9 mouse cellular contexts compared by ENCODE assay signal in the genomic region with DNA sequence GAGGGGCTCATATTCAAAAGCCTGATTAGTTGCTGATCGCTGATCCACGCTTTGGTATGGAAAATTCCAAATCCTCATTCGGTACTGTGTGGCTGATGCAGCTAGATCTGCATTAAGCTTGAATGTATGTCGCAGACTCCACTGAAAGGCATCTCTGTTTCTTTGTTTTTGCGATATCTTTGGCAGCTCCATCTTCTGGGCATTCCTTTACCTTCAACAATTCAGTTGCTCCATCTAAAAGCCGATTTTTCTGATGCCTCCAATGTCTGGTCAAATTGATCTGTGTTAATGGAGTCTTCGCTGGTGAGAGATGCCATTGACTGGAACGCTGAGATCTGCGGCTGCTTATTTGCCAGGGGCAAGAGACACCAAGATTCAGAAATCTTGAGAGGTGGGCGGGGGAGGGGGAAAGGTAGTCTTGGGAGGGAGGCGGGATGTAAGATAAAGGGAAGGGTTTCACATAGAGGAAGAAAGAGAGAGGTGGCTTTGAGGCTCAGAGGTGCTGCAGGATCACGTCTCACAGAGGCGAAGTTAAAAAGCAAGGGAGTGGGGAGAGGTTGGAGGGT. TPM values are rescaled to one million over a fixed set of nuclear protein-coding genes. Genes with fewer than 3 reads are reported as not detected.
DNase-seq lines count a peak whose midpoint lies in the region; ATAC-seq lines count a peak whose summit lies in the region.
"Had no signal": no experiment of that assay in that cellular context is flagged by ENCODE, and none has a peak within 500 bp of the region (broad histone marks: within the 10 kb centered on the region; RNA-seq: fewer than 3 reads in every experiment).

No protein-coding gene starts in this region.

- H3K4me2 ChIP-seq in midbrain, embryonic 13.5 days (replicated peaks), result peak overlapping the region; percentile 90
- no peak overlapping the region for H3K4me2 ChIP-seq in liver, embryonic 11.5 days

- ATAC-seq in cerebellum, adult (ENCODE audit: insufficient number of reproducible peaks, low FRiP score, low TSS enrichment), result no peak
- ATAC-seq in midbrain, embryonic 13.5 days, result no peak
- no peak for ATAC-seq in liver, embryonic 11.5 days (replicated peaks; ENCODE audit: low FRiP score)

- 9% methylated on average over 13 of the region's 13 CpGs for WGBS in embryonic facial prominence, embryonic 10.5 days
- WGBS in midbrain, embryonic 13.5 days, result 4% methylated on average over 13 of the region's 13 CpGs
- whole genome bisulfite sequencing in liver, embryonic 11.5 days, result 19% methylated on average over 13 of the region's 13 CpGs

- peaks cover 75% of the 10 kb centered on the region for H3K27me3 ChIP-seq in embryonic facial prominence, embryonic 10.5 days (replicated peaks; ENCODE audit: low read depth, poor library complexity, severe bottlenecking)
- no peaks in the 10 kb centered on the region for H3K27me3 ChIP-seq in midbrain, embryonic 13.5 days
- H3K27me3 ChIP-seq in liver, embryonic 11.5 days (replicated peaks; ENCODE audit: control insufficient read depth, insufficient read depth, low read length), result peaks cover 40% of the 10 kb centered on the region

- no peaks in the 10 kb centered on the region for H3K36me3 ChIP-seq in embryonic facial prominence, embryonic 10.5 days (replicated peaks)
- H3K36me3 ChIP-seq in midbrain, embryonic 13.5 days, result no peaks in the 10 kb centered on the region
- no peaks in the 10 kb centered on the region for H3K36me3 ChIP-seq in liver, embryonic 11.5 days (ENCODE audit: control insufficient read depth, insufficient read depth, low read length)

- no peaks in the 10 kb centered on the region for H3K9me3 ChIP-seq in embryonic facial prominence, embryonic 10.5 days
- no peaks in the 10 kb centered on the region for H3K9me3 ChIP-seq in midbrain, embryonic 13.5 days
- H3K9me3 ChIP-seq in liver, embryonic 11.5 days (ENCODE audit: control insufficient read depth, low read length), result no peaks in the 10 kb centered on the region

- no peak overlapping the region for H3K27ac ChIP-seq in embryonic facial prominence, embryonic 10.5 days (replicated peaks)
- H3K27ac ChIP-seq in midbrain, embryonic 13.5 days, result peak overlapping the region; percentile 94
- no peak overlapping the region for H3K27ac ChIP-seq in liver, embryonic 11.5 days (ENCODE audit: low read depth, low read length)

- DNase-seq in cerebellum, adult 11 months, result peak; percentile 27
- peak; percentile 22 for DNase-seq in embryonic facial prominence, embryonic 10.5 days (ENCODE audit: low spot score)
- peak; percentile 22 to 51 for DNase-seq in layer of hippocampus, adult 18-20 months (ENCODE audit: low spot score in 2 of 2)
- DNase-seq in spleen, postnatal 4 days (ENCODE audit: low spot score in 2 of 2), result no peak
- no peak for DNase-seq in T-cell, adult 2 months (ENCODE audit: low spot score)
- no peak for DNase-seq in liver, embryonic 11.5 days (ENCODE audit: low spot score)

- H3K4me1 ChIP-seq in embryonic facial prominence, embryonic 10.5 days, result peaks cover 26% of the 10 kb centered on the region
- H3K4me1 ChIP-seq in midbrain, embryonic 13.5 days (replicated peaks), result peaks cover 23% of the 10 kb centered on the region
- no peaks in the 10 kb centered on the region for H3K4me1 ChIP-seq in liver, embryonic 11.5 days (replicated peaks; ENCODE audit: control insufficient read depth, insufficient read depth, low read length)

- peak overlapping the region; percentile 75 for H3K4me3 ChIP-seq in embryonic facial prominence, embryonic 10.5 days
- H3K4me3 ChIP-seq in midbrain, embryonic 13.5 days (replicated peaks), result peak overlapping the region; percentile 80
- no peak overlapping the region for H3K4me3 ChIP-seq in liver, embryonic 11.5 days (ENCODE audit: low read depth, low read length)

- peak overlapping the region; percentile 81 for H3K9ac ChIP-seq in midbrain, embryonic 13.5 days (replicated peaks)
- no peak overlapping the region for H3K9ac ChIP-seq in liver, embryonic 11.5 days (ENCODE audit: low read depth, low read length)

RNA-seq across cellular contexts. Expression of gene Tmeff2, which starts 25.0 kb away (rescaled TPM):
- polyA plus RNA-seq in embryonic facial prominence, embryonic 10.5 days (2016; fragmentation: Nextera tagmentation; extraction: Ambion mirVana), result 6.3 and 7.2 TPM in 2 replicates
- 10 to 100 TPM; 53.1 to 57.3 TPM for total RNA-seq in layer of hippocampus, adult 18-20 months (2021)
- polyA plus RNA-seq in midbrain, embryonic 13.5 days (2015; fragmentation: Nextera tagmentation; extraction: Ambion mirVana), result 41.2 TPM in 2 replicates
- polyA plus RNA-seq in liver, embryonic 11.5 days (2014; fragmentation: Nextera tagmentation; extraction: Ambion mirVana), result 1.1 and 1.5 TPM in 2 replicates
- polyA plus RNA-seq: liver, adult 2 months had no signal

Comparison
In these comparisons a context has a peak if more than half of its experiments do, and no peak if none do; other contexts are left out.
1. DNase-seq: peak in cerebellum, adult 11 months (single experiment), embryonic facial prominence, embryonic 10.5 days (single experiment) and layer of hippocampus, adult 18-20 months (2 of 2); none in spleen, postnatal 4 days (0 of 2), T-cell, adult 2 months (single experiment) and liver, embryonic 11.5 days (single experiment).